Mouse (Mus musculus) gastrocnemius, postnatal 10 days (tissue): Measurements from ENCODE around the gene Aco2. TPM values are rescaled to one million over a fixed set of nuclear protein-coding genes. Genes with fewer than 3 reads are reported as not detected.
"Not testable (repeated sequence)": the region's sequence is repeated elsewhere in the genome, so short reads cannot be mapped to it uniquely, and the experiment has no call there.

Experiments
- DNase-seq: peaks from one replicate; pipeline ENCODE4 v3.0.0; 2021; ENCODE audit warnings: mixed read lengths
- total RNA-seq, 2 experiments: library from RNA; stranded (reverse); gene quantifications; 2 replicates each; pipeline ENCODE4 v1.2.3; 2021

Gene Aco2
- total RNA-seq, 2 experiments from 2014 or later = 789 to 874 TPM

GRCm38 (mm10) chr15:81879531-81880401 lies 7.7 kb downstream of the Aco2 start:
- DNase-seq = no peak

GRCm38 (mm10) chr15:81882348-81882747 lies 10.2 kb downstream of the Aco2 start:
- DNase-seq = no peak

DNA sequence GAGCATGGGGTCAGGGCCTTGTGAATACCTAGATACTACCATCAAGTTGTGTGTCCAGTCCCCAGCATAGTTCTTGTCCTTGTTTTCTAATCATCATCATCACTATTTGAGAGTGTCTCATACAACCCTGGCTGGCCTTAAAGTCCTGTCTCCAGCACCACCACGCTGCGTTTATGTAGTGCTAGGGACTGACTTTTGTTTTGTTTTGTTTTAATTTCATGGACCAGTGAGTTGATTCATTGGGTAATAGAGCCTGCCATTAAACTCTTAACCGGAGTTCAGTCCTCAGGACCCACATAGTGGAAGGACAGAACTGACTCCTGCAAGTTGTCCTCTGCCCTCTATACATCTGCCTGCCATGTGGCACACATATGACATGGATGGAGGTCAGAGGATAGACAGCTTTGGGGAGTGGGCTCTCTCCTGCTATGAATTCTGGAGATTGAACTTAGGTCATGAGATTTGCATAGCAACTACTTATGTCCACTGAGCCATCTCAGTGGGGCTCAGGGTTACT lies 13.4 kb downstream of the Aco2 start:
- no peak for DNase-seq

DNA sequence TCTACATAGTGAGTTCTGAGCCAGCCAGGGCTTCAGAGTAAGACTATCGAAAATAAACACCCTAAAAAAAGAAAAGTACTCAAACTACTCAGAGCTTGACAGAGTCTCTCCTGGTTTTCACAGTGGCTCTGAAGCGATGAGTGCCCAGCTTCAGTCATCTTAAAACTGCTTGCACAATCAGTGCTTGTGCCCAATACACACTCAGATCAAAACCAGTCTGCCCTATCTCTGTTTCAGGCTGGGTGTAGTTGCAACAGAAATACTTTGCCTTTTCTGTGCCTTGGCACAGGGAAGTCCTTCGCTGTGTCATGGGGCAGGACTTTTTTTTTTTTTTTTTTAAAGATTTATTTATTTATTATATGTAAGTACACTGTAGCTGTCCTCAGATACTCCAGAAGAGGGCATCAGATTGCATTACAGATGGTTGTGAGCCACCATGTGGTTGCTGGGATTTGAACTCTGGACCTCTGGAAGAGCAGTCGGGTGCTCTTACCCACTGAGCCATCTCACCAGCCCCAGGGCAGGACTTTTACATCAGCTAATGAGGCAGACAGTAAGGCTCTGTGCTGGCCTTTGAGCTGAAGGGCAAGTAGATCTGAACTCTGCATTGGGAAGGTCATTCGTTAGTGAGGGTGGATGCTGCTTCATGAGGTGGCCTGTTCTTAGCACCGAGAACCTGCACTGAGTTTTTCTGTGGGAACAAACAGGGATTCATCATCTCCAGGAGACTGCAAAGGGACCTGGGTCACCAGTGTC lies 14.9 kb downstream of the Aco2 start:
- DNase-seq = no peak

GRCm38 (mm10) chr15:81889175-81889574 lies 17.1 kb downstream of the Aco2 start:
- DNase-seq = no peak

DNA sequence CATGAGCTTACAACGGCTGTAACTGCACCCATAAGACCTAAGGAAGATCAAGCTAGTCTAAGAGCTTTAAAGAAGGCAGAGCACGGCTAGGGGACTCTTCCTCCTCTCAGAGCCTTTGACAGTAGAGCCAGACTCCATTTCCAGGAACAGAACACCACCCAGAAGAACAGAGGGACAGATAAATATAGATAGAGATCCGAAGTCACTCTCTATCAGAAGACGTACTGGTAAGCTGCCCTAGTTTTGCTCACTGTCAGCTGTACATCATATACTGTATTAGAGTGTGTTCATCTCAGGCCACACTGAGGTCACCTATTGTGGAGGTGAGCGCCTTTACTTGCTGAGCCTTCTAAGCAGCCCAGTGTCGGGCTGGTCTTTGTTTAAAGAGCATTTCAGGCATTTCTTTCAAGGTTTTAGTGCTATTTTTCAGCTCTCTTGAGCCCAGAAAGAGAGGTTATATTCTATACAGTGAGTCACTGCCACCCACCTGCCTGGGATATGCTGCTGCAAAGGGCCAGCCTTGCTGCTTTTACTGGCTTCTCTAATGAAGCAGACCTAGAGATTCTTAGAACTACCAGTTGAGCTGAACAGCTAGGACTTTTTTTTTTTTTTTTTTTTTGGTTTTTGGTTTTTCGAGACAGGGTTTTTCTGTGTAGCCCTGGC lies 19.2 kb downstream of the Aco2 start:
- DNase-seq = no peak

GRCm38 (mm10) chr15:81891822-81892580 lies 19.9 kb downstream of the Aco2 start:
- no peak for DNase-seq

DNA sequence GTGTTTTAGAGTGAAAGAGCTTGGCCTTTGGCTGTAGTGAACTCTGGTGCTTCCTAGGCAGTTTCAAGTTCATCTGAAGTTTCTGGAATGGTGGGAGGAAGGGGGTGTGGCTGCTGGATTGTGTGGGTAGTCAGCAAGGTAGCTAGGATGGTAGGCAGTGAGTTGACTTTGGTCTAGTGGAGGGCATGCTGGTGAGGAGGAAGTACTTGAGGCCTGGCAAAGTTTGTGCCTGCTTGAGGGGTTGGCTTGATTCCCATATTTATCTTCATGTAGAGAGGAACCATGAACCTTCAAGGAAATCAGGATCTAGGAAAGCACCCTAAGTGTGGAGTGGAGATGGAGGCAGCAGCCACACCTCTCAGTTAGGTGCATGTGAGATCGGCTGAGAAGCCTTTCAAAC lies 21.9 kb downstream of the Aco2 start:
- DNase-seq = no peak

DNA sequence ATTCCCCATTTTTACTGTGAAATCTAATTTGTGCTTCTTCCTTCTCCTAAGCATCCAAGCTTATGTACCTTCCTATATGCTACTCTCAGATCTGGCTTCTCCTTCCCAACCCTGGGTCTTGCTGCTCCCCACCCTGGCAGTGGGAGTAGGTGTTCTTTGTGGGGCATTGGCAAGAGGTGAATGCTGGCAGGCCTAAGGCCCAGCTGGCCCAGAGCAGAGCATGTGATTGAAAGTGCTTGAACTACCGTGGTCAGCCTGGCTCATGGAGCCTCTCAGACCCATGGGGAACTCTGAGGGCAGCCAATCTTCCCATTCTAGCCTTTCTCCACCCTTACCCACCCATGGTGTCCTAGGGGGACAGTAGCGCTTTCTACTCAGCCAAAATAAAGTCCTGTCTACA lies 24.3 kb downstream of the Aco2 start:
- no peak for DNase-seq

DNA sequence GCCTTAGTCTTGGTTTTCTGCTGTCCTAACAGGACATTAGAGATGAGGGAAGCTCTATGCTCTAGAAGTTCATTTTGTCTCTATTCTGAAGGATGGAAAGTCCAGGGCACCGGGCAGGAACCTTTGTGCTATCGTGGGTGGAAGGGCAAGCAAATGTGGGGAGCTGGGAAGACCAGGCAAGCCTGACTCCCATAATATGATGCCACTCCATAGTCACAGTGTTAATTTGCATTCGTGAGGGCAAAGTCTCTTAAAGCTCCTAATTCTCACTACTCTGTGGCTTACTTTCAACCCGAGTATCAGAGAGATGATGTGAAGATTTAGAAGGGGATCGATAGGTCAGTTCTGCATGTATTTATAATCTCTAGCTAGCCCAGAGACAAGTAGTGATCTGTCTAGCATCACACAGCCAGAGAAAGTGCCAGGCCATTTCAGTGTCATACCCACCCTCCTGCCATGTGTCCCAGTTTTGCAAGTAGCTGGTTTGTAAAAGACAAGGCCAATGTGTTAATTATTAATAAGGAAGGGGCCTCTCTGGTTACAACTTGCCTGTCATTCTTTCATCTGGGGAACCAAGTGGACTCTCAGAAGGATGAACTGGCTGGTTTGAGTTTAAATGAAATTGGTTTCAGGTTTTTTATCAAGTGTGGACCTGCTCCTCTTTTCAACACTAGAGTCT lies 25.6 kb downstream of the Aco2 start:
- no peak for DNase-seq

- DNase-seq = no peak
Observed at GRCm38 (mm10) chr15:81898751-81899150, 26.6 kb downstream of the Aco2 start.

DNA sequence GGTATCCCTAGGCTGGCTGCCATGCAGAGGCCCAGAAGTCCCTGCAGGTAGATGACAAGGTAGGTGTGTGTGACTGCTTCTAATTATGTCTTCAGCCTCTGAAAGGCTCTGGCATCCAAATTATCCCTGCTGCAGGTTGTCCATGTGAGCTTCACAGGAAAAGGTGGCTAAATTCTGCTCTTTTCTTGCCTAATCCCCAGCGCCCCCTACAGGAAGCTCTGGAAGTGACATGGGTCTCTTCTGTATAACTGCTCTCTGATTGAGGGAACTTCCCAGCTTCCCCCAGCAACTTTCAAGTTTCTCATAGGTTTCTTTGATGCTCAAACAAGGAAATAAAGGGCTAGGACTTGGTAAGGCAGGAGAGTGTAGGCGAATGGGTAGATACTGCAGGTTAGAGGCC lies 32.8 kb downstream of the Aco2 start:
- DNase-seq = peak; percentile 81

GRCm38 (mm10) chr15:81907953-81908352 lies 35.8 kb downstream of the Aco2 start:
- DNase-seq = no peak

GRCm38 (mm10) chr15:81908767-81909166 lies 36.7 kb downstream of the Aco2 start:
- DNase-seq = not testable (repeated sequence)

GRCm38 (mm10) chr15:81912498-81912897 lies 40.4 kb downstream of the Aco2 start:
- no peak for DNase-seq

GRCm38 (mm10) chr15:81914668-81915067 lies 42.6 kb downstream of the Aco2 start:
- no peak for DNase-seq

- DNase-seq = no peak
Observed at GRCm38 (mm10) chr15:81915663-81916062, 43.6 kb downstream of the Aco2 start.

GRCm38 (mm10) chr15:81917201-81917600 lies 45.1 kb downstream of the Aco2 start:
- no peak for DNase-seq

GRCm38 (mm10) chr15:81917621-81918463 lies 45.7 kb downstream of the Aco2 start:
- DNase-seq = peak; percentile 79

DNA sequence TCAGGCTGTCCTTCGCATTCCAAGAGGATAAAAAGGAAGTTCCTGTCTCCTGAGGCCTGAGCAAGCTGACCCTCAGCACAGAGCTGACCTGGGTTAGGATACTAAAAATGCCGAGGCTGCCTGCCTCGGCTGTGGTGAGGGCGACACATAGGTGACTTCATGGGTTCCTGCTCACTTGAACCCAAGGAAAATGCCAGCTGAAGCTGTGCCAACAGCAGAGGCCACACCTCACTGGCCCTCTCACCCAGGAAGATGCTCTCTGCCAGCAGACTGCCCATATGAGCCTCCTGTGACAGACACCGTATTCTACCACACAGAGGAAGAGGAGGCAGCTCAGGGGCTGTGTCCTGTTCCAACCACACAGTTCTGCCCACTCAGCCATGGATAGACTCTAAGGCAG lies 47.0 kb downstream of the Aco2 start:
- DNase-seq = no peak
